Mouse (Mus musculus) frontal cortex, postnatal 25 days (tissue): ENCODE measurements at regions not wholly inside any gene's neighbourhood (a gene's known extent, or its start where the extent isn't known, plus 50 kb on each side); places are given as distances from the start of the nearest gene placed in this dataset.

Experiments used
- DNase-seq, 2 experiments: peaks; one replicate each; pipeline ENCODE4 v3.0.0; 2022; ENCODE audit warnings: low spot score in 2 of 2

DNA sequence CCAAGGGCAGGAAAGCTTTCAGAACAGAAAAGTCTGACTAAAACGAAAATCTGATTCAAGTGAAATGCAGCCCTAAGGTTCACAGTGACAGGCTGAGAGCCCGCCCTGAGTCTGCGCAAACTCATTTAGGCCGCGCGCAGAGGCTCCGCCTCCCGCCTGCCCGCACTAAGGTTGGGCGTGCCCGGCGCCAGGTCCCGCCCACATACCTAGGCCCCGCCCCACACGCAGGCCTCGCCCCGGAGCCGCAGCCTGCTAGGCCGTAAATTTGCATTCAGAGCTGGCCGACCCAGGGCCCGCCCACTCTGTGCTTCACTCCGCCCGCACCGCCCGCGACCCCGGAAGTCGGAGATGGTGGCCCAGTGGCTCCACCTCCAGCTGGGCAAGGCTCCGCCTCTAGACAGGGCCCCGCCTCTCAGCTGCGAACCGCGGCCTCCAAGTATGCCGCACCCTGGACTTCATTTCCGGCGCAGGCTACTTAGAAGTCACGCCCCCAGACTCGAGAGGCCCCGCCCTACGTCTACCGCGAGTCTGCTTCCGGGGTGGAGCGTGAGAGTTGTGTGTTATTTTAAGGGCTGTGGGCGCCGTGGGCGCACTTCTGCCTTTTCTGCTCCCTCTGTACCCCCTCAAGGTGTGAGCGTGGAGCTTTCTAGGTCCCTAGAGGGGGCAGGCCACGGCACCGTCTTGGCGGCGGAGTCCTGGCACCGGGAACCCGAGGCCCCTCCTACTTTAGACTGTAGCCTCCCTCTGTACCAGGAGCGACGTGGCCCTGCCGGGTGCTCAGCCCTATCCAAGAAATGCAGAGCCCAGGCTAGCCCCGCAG, 52.3 kb upstream of the Wnt7b start:
- DNase-seq: peak; percentile 96 to 97

DNA sequence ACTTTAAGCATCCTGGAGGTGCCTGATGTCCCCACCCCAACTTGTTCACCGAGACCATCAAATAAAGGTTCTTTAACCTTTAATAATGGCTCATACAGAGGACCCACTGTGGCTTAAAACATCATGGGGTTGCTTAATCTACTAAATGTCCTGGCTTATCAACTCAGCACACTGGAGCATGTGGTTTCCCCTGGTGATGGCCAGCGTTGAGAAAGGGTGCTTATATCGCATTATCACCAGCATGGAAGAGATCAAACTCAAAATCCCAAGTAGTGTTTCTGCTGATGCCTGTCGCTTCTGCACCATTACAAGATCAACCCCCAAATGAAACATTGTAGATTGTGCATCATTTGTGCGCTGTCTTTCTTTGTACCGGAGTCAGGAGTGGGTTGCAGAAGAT, 53.2 kb upstream of the Wnt7b start:
- no peak for DNase-seq

DNA sequence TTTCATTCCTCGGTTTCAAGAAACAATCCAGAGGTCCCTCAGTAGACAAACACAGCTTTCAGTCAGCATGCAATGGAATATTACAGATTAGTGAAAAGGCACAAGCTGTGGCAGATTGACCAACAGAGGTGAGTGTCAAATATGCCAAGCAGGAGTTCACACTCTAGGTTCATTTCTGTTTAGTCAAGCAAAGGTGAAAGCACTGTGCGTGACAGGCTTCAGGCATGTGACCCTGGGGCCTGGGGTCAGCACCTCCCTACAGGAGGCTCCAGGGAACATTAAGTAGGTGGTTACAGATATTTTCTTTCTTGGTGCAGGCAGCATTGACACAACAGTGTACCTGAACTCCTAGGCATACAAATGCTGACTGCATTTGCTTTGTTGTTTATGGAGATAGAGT, 57.3 kb upstream of the Wnt7b start:
- no peak for DNase-seq

DNA sequence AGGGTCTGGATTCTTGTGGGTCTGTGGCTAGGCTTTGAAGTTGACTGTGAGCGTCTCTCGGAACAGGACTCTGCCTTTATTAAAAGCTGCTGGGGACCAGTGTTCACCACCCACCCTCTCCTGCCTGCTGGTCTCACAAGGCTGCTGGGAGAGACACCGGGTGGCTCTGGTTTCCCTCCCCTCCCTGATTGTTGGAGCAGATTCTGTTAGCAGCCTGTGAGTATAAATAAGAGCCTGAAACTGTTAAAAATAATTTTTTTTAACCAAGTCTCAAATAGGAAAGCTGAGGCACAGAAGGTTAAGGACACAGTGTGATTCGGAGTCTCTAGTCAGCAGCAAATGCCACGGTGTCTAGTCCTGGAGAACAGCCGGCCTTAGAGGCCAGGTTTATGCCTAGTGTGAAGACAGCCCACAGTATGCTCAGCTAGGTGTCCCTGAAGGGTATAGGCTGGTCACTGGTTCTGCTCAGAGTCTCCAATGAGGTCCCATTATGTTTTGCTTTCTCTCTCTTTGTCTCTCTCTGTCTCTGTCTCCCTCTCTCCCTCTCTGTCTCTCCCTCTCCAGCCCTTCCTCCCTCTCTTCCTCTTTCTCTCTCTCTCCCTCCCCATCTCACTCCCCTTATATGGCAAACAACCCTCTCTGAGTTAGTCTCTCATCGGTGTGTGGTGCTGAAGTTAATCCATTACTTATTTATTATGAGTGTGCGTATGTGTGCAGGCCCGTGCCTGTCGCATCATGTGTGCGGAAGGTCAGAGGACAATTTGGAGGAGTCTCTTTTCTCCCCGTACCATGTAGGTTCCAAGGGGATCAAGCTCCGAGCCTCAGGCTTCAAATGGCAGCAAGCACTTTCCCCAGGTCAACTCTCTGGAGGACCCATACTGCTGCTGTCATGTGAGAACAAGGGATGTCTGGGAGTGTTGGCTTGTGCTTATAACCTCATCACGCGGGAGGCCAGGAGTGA, 59.1 kb upstream of the Wnt7b start:
- DNase-seq: no peak

DNA sequence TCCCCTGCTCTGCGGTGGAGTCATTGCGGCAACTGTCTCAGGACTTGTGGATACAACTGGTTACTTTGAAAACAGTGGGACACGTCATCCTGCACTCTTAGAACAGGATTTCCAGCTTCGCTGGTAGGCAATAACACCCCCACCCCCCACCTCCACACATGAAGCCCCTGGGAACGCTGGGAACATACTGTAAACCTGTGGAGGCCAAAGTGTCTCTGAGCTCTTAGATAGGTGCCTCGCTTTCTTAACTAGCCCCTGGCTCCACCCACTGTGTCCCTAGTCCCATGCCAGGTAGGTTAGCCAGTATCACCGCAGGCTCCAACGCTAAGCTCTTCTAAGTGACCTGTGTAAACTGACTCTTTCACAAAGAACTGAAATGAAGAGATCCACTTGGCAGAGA, 63.1 kb upstream of the Wnt7b start:
- no peak for DNase-seq

DNA sequence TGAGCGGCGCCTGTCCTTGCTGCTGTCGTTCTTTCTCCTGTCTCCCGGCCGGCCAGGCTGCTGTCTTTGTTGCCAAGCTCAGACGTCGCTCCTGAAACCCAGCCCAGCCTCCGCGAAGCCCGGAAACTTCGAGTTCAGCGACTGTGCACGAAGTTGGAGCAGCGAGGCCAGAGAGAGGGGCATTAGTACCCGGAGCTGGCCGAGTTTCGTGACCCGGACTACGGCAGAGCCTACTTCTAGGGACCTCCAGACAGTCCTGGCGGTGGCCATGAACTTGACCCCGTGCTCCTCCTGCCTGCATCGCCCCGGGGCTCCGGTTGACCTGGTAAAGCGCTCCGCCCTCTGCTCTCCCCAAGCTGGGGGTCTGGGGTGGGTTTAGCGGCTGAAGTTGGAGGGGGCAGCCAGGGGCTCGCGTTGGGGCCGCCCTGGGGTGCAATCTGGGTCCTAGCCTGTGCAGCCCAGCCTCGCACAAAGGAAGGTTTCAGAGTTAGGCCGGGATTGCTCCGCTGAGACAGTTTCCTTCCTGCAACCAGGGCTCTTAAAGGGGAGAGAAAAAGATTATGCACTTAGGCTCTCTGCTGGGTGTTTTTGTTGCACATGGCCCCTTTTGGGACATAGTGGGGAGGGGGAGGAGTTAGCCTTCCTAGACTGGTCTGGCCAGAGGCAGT, 63.8 kb upstream of the Wnt7b start:
- DNase-seq: no peak

DNA sequence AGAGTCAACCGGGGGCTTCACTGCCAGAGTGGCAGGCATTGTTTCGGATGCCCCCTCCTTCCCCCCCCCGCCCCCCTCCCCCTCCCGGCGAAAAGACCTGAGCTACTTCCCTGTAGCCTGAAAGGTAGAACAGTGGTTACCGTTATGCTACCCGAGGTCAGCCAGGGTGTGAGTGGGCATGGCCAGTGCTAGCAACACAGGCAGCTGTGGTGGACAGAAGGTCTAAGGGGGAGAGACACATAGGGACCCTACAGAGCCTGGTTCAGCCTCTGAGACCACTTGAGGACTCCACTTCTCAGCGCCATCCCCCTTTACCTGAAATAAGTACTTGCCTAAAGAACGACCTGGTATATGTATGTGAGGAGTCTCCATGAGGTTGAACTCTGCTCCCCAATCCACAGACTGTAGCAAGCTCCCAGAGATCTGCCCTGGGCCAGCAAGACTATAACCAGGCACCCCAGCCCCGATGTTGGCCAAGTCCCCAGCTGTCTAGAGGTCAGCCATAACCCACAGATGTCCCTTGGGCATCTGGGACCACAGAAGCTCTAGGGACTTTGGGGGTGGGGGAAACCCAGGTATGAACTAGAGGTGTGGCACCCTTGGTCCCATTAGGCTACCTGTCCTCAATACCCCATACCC, 64.5 kb upstream of the Wnt7b start:
- no peak for DNase-seq

DNA sequence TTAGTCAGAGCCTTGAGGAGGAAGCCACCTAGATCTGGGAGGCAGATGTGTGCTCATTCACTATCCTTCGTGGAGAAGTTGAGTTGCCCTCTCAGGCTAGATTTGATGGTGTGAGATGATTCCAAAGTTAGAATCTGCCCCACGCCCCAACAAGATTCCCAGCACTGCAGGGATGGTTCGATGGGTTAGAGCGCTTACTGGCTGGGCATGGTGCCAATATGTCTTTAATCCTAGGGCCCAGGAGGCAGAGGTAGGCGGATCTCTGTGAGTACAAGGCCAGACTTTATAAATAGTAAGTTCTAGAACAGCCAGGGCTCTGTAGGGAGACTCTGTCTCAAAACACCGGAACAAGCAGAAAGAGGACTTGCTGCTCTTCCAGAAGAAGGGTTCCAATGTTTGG, 65.3 kb upstream of the Wnt7b start:
- no peak for DNase-seq

DNA sequence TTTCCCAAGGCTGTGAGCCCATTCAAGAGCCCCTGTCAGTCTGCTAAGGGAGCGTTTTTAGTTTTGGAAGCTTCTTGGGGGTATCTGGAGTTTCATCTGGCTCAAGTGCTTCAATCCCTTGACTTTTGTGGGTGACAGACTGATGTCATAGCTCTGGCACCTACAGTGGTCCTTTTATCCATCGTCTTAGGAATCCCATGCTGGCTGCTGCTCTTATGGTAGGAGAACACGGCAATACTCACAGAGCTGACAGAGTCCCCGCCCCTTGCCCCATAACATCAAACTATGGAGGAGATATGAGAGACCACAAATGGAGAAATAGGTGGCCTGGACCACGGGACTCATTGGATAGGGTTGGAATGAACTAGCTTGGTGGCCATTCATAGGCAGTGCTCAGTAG, 68.0 kb upstream of the Wnt7b start:
- no peak for DNase-seq

DNA sequence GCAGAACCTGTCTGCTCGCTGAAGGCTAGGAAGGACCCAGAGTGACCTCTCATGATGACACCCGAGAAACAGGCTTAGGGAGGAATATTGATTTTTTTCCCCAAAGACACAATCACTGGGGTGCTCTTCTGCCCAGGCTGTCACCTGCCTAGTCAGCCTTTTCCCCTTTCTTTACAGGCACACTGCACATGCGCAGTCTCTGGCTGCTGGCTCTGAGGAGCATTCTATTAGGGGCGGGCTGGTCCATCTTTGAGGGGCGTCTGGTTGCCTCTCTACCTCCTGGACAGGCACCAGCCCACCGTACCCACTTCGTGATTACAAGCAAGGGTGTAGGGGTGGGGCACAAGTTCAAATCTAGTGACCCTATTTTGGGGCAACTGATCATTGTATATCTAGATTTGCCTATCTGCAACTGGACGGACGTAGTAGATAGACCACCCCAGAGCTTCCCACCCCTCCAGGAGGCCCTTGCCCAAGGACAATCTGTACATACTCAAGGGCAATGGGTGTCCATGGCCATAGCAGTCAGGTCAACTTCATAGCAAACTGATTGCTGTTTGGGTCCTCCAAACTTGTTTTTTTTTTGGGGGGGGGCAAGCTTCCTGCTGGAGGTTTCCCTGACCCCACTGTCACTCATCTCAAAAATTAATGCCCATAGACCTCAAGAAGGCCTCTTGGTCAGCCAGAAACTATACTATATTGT, 69.6 kb upstream of the Wnt7b start:
- no peak for DNase-seq

DNA sequence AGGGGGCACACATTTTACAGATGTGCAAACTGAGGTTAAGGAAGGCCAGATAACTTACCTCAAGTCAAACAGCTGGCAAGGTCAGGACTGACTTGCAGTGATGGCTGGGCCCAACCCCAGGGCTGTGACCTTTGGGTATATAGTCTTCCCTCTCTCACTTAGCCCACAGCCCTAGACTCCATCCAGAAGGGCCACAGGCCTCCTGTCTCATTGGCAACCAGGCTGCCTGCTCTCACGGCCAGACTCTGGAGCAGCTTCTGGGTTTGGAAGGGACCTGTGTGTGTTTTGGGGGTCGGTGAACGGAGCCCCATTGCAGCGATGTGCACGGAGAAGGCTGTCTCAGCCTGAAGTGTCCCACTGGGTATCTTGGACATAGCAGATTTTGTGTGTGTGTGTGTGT, 70.2 kb upstream of the Wnt7b start:
- DNase-seq: no peak

DNA sequence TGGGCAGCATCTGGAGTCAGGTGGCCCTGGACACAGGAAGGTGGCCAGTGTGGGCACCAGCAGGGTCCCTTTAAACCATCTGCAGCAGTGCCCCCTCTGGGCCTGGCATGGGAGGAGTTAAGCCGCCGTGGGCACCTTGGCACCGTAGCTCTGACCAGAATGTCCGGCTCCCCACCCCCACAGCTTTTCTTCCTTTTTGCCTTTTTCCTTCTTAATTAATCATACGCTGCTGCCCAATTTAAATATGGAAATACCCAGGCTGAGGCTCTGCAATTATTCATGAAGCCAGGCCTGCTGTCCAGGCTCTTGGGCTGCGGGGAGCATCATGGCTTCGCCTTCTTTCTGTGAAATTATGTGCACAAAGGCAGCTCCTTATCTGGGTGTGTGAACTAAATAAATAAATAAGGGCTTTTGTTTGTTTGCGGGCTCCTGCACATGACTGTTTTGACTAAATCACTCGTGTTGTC, 70.6 kb upstream of the Wnt7b start:
- peak in 1 of 2 experiments; percentile 35 for DNase-seq

DNA sequence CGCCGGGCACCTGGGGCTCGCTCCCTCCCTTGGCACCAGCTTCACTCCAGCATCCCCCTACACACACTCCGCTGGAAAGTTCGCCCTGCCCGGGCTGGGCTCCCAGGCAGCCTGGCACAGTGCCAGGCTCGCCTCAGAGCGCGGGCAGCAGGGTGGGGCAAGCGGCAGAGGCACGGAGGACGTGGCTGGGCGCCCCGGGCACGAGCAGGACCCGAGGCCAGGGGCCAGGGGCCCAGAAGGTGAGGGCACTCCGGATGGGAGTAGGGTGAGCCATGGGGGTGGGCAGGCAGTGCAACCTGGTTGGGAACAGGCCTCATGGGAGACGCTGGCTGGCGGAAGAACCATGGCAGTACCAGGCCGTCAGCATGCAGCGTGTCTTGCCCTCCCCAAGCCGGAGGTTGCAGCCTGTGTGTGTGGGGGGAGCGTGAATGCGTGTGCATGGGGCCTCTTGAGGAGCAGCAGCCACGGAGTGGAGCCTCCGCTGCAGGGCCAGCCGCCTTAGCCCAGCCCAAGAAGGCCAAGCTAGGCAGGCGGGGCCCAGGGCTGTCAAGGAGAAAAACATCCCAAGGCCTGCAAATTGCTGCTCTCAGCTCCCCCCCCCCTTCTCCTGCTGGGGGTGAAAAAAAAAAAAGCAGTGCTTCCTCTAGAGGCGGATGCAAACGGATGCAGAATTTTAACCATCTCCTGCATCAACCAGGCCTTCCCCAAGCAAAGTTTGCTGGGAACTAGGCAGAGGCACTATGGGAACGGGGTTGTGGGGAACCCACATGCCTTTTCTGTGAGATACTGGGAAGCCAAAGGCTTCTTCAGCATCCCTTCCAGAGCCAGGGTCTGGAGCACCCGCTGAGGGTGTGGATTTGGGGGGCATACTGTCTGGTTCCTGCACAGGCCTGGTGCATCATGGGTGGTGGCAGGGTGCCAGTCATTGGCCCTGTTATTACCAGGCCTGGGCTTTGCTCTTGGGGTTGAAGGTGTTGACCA, 71.4 kb upstream of the Wnt7b start:
- peak; percentile 62 to 80 for DNase-seq

DNA sequence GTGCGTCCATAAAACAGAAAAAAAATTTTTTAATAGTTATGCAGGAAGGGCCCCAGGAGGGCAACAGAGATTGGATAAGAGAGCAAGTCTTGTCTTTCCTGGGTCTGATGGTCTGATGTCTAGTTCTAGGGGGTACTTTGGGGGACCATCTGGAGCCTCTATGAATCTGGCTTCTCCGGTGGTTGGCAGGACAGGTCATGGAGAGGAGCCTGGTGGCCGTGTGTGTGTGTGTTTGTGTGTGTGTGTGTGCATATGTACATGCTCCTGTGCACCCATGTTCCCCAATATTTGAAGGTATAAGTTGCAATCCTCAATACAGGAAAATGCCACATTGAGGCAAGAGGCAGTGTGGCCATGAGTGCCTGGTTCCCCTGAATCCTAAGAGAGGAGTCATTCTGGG, 72.5 kb upstream of the Wnt7b start:
- no peak for DNase-seq

DNA sequence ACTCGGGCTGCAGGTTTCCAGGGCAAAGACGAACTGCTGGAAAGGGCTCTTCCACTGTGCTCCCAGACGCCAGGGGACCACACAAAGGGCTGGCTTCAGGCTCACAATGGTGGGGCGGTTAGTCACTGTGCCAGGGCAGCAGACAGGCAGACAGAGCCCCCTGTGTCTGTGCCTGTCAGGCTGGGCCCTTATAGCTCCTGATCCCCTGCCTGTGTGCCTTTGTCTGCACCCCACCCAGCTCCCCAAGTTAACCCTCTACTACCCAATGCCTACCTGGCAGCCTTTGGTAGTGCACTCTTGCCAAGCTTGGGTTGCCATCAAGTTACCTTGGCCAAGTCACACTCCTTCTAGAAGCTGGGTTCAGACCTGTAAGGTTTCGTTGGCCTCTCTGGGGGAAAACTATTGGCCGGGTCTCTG, 73.5 kb upstream of the Wnt7b start:
- DNase-seq: no peak

DNA sequence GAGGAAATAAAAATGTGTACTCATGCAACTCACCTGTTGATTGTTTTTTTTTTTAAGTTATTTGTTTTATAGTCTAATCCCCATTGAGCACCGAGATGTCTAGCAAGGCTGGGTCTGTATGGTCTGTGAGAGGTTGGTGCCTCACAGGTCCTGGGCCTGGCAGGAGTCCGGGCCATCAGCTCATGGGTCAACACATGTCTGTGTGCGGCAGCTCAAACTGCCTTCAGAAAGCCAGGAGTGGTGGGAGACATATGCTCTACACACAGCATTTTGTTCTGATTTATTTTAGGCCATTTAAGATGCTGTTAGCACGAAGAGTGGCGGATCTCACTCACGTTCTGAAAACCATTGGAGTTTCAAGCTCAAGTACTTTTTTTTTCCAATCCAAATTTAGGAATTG, 74.6 kb upstream of the Wnt7b start:
- no peak for DNase-seq

DNA sequence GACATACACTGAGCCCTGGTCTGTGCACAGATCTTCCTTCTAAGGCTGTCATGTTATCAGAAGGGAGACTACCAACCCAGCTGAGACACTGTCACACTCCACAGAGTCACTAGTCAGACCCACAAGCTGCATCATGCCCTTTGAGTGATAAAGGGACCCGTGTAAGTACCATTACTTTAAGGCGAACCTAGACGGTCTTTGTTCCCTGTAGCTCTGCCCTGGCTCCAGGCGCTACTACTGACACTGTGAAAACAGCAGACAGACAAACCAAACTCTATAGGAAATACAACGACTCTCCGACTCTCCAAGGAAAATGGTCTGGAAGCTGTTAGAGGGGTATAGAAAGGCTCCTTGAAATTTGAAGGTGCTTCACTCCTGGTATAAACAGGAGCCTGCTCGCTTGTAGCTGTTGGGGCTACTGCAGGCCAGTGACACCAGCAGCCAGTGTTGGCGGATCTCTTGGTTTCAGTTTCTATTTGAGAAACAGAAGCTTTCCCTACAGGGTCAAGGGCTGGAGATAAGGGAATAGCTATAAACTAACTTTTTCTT, 75.2 kb upstream of the Wnt7b start:
- DNase-seq: no peak

DNA sequence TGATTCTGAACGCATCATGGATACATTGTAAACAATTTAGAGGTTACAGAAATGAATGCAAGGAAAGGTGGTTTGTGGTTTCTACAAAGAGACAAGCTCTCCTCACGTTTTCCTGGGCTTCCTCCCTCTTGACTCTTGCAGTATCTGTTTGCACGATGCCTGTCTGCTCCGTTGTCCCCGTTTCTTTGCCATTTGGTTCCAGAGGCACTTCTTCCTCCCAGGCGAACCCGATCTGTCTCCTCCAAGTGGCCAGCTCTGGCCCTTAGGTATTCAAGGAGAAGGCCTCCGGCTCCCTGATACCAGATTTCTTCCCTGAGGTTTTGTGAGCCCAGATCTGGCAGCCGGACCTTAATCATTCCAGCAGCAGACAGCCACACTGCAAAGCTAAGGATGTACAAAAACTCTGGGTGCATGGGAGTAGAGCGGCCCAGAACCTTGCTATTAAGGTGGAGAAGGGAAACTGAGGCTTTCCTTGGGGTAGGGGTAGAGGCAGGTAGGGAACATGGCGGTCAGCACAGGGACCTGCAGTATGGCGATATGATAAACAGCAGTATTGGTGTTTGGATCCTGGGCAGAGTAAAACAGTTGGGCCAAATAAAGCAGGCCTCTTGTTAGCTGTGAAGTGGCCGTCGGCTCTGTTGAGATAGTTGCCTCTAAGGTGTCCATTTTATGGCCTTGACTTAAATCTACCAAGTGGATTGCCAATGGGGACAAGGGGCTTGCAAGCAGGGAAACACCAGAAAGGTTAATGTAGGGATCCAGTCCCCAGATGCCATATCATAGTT, 76.0 kb upstream of the Wnt7b start:
- DNase-seq: no peak
